Mouse (Mus musculus): Measurements from ENCODE around the gene Dgkg. TPM values are rescaled to one million over a fixed set of nuclear protein-coding genes. Genes with fewer than 3 reads are reported as not detected.

Gene Dgkg
- polyA plus RNA-seq, 1 experiment from 2014 or later = 0.47 TPM

GRCm38 (mm10) chr16:22433944-22434343 lies 223.1 kb downstream of the Dgkg start:
- WGBS = 34% methylated on average over 12 of the region's 12 CpGs
- Histone ChIP-seq H3K4me2 (replicated peaks) (no peak overlapping the region), H3K27me3 (no peaks in the 10 kb centered on the region), H3K9me3 (replicated peaks) (no peaks in the 10 kb centered on the region), H3K9ac (no peak overlapping the region), H3K36me3 (no peaks in the 10 kb centered on the region), H3K4me3 (replicated peaks) (no peak overlapping the region), H3K4me1 (peaks cover 30% of the 10 kb centered on the region), H3K27ac (replicated peaks) (no peak overlapping the region)
- no peak for ATAC-seq (ENCODE audit: insufficient number of reproducible peaks, low FRiP score, low TSS enrichment, low read depth)

GRCm38 (mm10) chr16:22431773-22432172 lies 225.2 kb downstream of the Dgkg start:
- no peak overlapping the region for H3K4me2 ChIP-seq (replicated peaks)
- H3K9me3 ChIP-seq (replicated peaks) = no peaks in the 10 kb centered on the region
- WGBS = 82% methylated on average over 12 of the region's 12 CpGs
- no peak overlapping the region for H3K27ac ChIP-seq (replicated peaks)
- no peaks in the 10 kb centered on the region for H3K27me3 ChIP-seq
- no peak for ATAC-seq (ENCODE audit: insufficient number of reproducible peaks, low FRiP score, low TSS enrichment, low read depth)
- H3K4me3 ChIP-seq (replicated peaks) = no peak overlapping the region
- H3K4me1 ChIP-seq = peaks cover 28% of the 10 kb centered on the region
- H3K36me3 ChIP-seq = no peaks in the 10 kb centered on the region
- H3K9ac ChIP-seq = no peak overlapping the region

GRCm38 (mm10) chr16:22431335-22431734 lies 225.7 kb downstream of the Dgkg start:
- ATAC-seq (ENCODE audit: insufficient number of reproducible peaks, low FRiP score, low TSS enrichment, low read depth) = no peak
- H3K36me3 ChIP-seq = no peaks in the 10 kb centered on the region
- no peak overlapping the region for H3K27ac ChIP-seq (replicated peaks)
- WGBS = 63% methylated on average over 2 of the region's 2 CpGs
- H3K9me3 ChIP-seq (replicated peaks) = no peaks in the 10 kb centered on the region
- no peak overlapping the region for H3K4me3 ChIP-seq (replicated peaks)
- peaks cover 28% of the 10 kb centered on the region for H3K4me1 ChIP-seq
- no peaks in the 10 kb centered on the region for H3K27me3 ChIP-seq
- H3K4me2 ChIP-seq (replicated peaks) = no peak overlapping the region
- no peak overlapping the region for H3K9ac ChIP-seq

- Histone ChIP-seq H3K4me2 (replicated peaks) (0 out of 2 replicates have a peak overlapping the region, but pooled peaks have one; percentile 11), H3K27me3 (no peaks in the 10 kb centered on the region), H3K36me3 (no peaks in the 10 kb centered on the region), H3K9me3 (replicated peaks) (no peaks in the 10 kb centered on the region), H3K4me1 (peaks cover 28% of the 10 kb centered on the region), H3K9ac (no peak overlapping the region), H3K27ac (replicated peaks) (peak overlapping the region; percentile 70; the same call in 1 of the 2 replicates), H3K4me3 (replicated peaks) (no peak overlapping the region)
- ATAC-seq (ENCODE audit: insufficient number of reproducible peaks, low FRiP score, low TSS enrichment, low read depth) = no peak
- 43% methylated on average over 16 of the region's 16 CpGs for WGBS
These were observed 226.6 kb downstream of the Dgkg start for GRCm38 (mm10) chr16:22430211-22430951.

GRCm38 (mm10) chr16:22429377-22429776 lies 227.6 kb downstream of the Dgkg start:
- peaks cover 28% of the 10 kb centered on the region for H3K4me1 ChIP-seq
- no peaks in the 10 kb centered on the region for H3K27me3 ChIP-seq
- peak overlapping the region; percentile 70 for H3K27ac ChIP-seq (replicated peaks)
- H3K9ac ChIP-seq = no peak overlapping the region
- no peaks in the 10 kb centered on the region for H3K9me3 ChIP-seq (replicated peaks)
- ATAC-seq (ENCODE audit: insufficient number of reproducible peaks, low FRiP score, low TSS enrichment, low read depth) = no peak
- peak overlapping the region; percentile 37 for H3K4me2 ChIP-seq (replicated peaks)
- no peak overlapping the region for H3K4me3 ChIP-seq (replicated peaks)
- 6% methylated on average over 8 of the region's 8 CpGs for WGBS
- peaks cover 3% of the 10 kb centered on the region; the same call in 1 of the 2 replicates for H3K36me3 ChIP-seq

GRCm38 (mm10) chr16:22428853-22429341 lies 228.1 kb downstream of the Dgkg start:
- Histone ChIP-seq H3K4me2 (replicated peaks) (peak overlapping the region; percentile 37), H3K36me3 (peaks cover 3% of the 10 kb centered on the region; the same call in 1 of the 2 replicates), H3K4me3 (replicated peaks) (peak overlapping the region; percentile 16; the same call in 1 of the 2 replicates), H3K27ac (replicated peaks) (peak overlapping the region; percentile 70), H3K9me3 (replicated peaks) (no peaks in the 10 kb centered on the region), H3K9ac (no peak overlapping the region), H3K4me1 (peaks cover 28% of the 10 kb centered on the region), H3K27me3 (no peaks in the 10 kb centered on the region)
- 3% methylated on average over 9 of the region's 9 CpGs for WGBS
- peak; percentile 84 for ATAC-seq (ENCODE audit: insufficient number of reproducible peaks, low FRiP score, low TSS enrichment, low read depth)

GRCm38 (mm10) chr16:22426866-22427265 lies 230.2 kb downstream of the Dgkg start:
- 65% methylated on average over 7 of the region's 7 CpGs for WGBS
- ATAC-seq (ENCODE audit: insufficient number of reproducible peaks, low FRiP score, low TSS enrichment, low read depth) = no peak

GRCm38 (mm10) chr16:22422256-22422655 lies 234.8 kb downstream of the Dgkg start:
- no peak for ATAC-seq (ENCODE audit: insufficient number of reproducible peaks, low FRiP score, low TSS enrichment, low read depth)

More at GRCm38 (mm10) chr16:22426866-22427265, 230.2 kb downstream of the Dgkg start:
- no peak overlapping the region for H3K27ac ChIP-seq (replicated peaks)
- H3K36me3 ChIP-seq = peaks cover 3% of the 10 kb centered on the region; the same call in 1 of the 2 replicates
- no peaks in the 10 kb centered on the region for H3K9me3 ChIP-seq (replicated peaks)
- no peak overlapping the region for H3K4me3 ChIP-seq (replicated peaks)
- no peak overlapping the region for H3K9ac ChIP-seq
- no peaks in the 10 kb centered on the region for H3K27me3 ChIP-seq
- H3K4me1 ChIP-seq = peaks cover 28% of the 10 kb centered on the region
- no peak overlapping the region for H3K4me2 ChIP-seq (replicated peaks)

More at GRCm38 (mm10) chr16:22422256-22422655, 234.8 kb downstream of the Dgkg start:
- 71% methylated on average over 5 of the region's 5 CpGs for WGBS
- Histone ChIP-seq H3K27me3 (no peaks in the 10 kb centered on the region), H3K4me2 (replicated peaks) (no peak overlapping the region), H3K4me3 (replicated peaks) (no peak overlapping the region), H3K9ac (no peak overlapping the region), H3K27ac (replicated peaks) (no peak overlapping the region), H3K4me1 (no peaks in the 10 kb centered on the region), H3K9me3 (replicated peaks) (no peaks in the 10 kb centered on the region), H3K36me3 (peaks cover 8% of the 10 kb centered on the region; the same call in 1 of the 2 replicates)

Small RNA genes within 50 kb of the gene (microRNA-seq; reads per million reads assigned to microRNA genes)
- gene Mir6362 (ENCODE audit: borderline number of aligned reads) (not detected), gene Mir8095 (ENCODE audit: borderline number of aligned reads) (not detected)

Other genes starting within 250 kb of the Dgkg start
- 30.7 and 31.8 TPM in 2 replicates for gene Etv5, start 217.5 kb downstream of the Dgkg start, polyA plus RNA-seq (2015; fragmentation: Nextera tagmentation; extraction: Ambion mirVana)
- gene Crygs, start 154.4 kb upstream of the Dgkg start, polyA plus RNA-seq (2015; fragmentation: Nextera tagmentation; extraction: Ambion mirVana) = 0.19 and 0.20 TPM in 2 replicates
- 23.8 and 28.1 TPM in 2 replicates for gene Tbccd1, start 200.4 kb upstream of the Dgkg start, polyA plus RNA-seq (2015; fragmentation: Nextera tagmentation; extraction: Ambion mirVana)
- gene Dnajb11, start 200.6 kb upstream of the Dgkg start, polyA plus RNA-seq (2015; fragmentation: Nextera tagmentation; extraction: Ambion mirVana) = 105 TPM in 2 replicates
- 0.49 TPM in 1 of 2 replicates, not detected in the other for gene Ahsg, start 234.1 kb upstream of the Dgkg start, polyA plus RNA-seq (2015; fragmentation: Nextera tagmentation; extraction: Ambion mirVana)

Data from embryonic facial prominence, embryonic 15.5 days (tissue).